Mouse (Mus musculus) thymus, adult 2 months (tissue): ENCODE measurements at regions not wholly inside any gene's neighbourhood (a gene's known extent, or its start where the extent isn't known, plus 50 kb on each side); places are given as distances from the start of the nearest gene placed in this dataset.
"Not testable (repeated sequence)": the region's sequence is repeated elsewhere in the genome, so short reads cannot be mapped to it uniquely, and the experiment has no call there.

ENCODE experiments used
- CTCF ChIP-seq: fragments of 200-500 bp; IDR thresholded peaks from 2 replicates; pipeline ENCODE4 v1.5.1; 2012; ENCODE audit warnings: mild to moderate bottlenecking, control low read depth, low read length, moderate library complexity, borderline replicate concordance; ENCODE audit not compliant: control insufficient read depth, poor library complexity, insufficient read depth; ENCODE audit errors: extremely low read depth
- POLR2A ChIP-seq: fragments of 200-500 bp; IDR thresholded peaks from 2 replicates; pipeline ENCODE4 v1.6.1; 2012; ENCODE audit warnings: mild to moderate bottlenecking, low read length, control low read depth, moderate library complexity; ENCODE audit not compliant: control insufficient read depth, poor library complexity, insufficient read depth; ENCODE audit errors: extremely low read depth

GRCm38 (mm10) chr12:3161666-3162065 lies 148.1 kb downstream of the Rab10 start:
- not testable (repeated sequence) for TF ChIP-seq CTCF, POLR2A
